Mouse (Mus musculus): ENCODE data around the gene Olfr961. TPM values are rescaled to one million over a fixed set of nuclear protein-coding genes. Genes with fewer than 3 reads are reported as not detected.

The Olfr961 gene
- polyA plus RNA-seq, 1 experiment from 2014 or later = not detected

GRCm38 (mm10) chr9:39679280-39679679, 34.4 kb downstream of the Olfr961 start:
- H3K4me1 ChIP-seq (ENCODE audit: control insufficient read depth, insufficient read depth, low read length) = no peaks in the 10 kb centered on the region
- ATAC-seq (replicated peaks; ENCODE audit: extremely low read depth, insufficient read depth, low FRiP score) = no peak
- H3K36me3 ChIP-seq (ENCODE audit: control insufficient read depth, insufficient read depth) = no peaks in the 10 kb centered on the region
- no peaks in the 10 kb centered on the region for H3K9me3 ChIP-seq (replicated peaks; ENCODE audit: control insufficient read depth, low read length)
- 54% methylated on average over 2 of the region's 2 CpGs for WGBS
- H3K27ac ChIP-seq (ENCODE audit: low read length) = no peak overlapping the region
- no peak overlapping the region for H3K9ac ChIP-seq (ENCODE audit: low read length)
- H3K4me3 ChIP-seq (ENCODE audit: low read length) = no peak overlapping the region
- H3K27me3 ChIP-seq (ENCODE audit: control insufficient read depth, insufficient read depth, low read length) = no peaks in the 10 kb centered on the region
- H3K4me2 ChIP-seq (ENCODE audit: low read depth, low read length) = no peak overlapping the region

Other genes starting within 250 kb of the Olfr961 start
- not detected in 2 replicates for gene Olfr952, start 217.9 kb upstream of the Olfr961 start, polyA plus RNA-seq (2015; fragmentation: Nextera tagmentation; extraction: Ambion mirVana)
- not detected in 2 replicates for gene Olfr954, start 188.4 kb upstream of the Olfr961 start, polyA plus RNA-seq (2015; fragmentation: Nextera tagmentation; extraction: Ambion mirVana)
- gene Olfr955, start 173.1 kb upstream of the Olfr961 start, polyA plus RNA-seq (2015; fragmentation: Nextera tagmentation; extraction: Ambion mirVana) = not detected in 2 replicates
- gene Olfr44, start 151.1 kb upstream of the Olfr961 start, polyA plus RNA-seq (2015; fragmentation: Nextera tagmentation; extraction: Ambion mirVana) = not detected in 2 replicates
- not detected in 2 replicates for gene Olfr957, start 129.3 kb upstream of the Olfr961 start, polyA plus RNA-seq (2015; fragmentation: Nextera tagmentation; extraction: Ambion mirVana)
- gene Olfr958, start 91.0 kb upstream of the Olfr961 start, polyA plus RNA-seq (2015; fragmentation: Nextera tagmentation; extraction: Ambion mirVana) = not detected in 2 replicates
- gene Olfr959, start 69.5 kb upstream of the Olfr961 start, polyA plus RNA-seq (2015; fragmentation: Nextera tagmentation; extraction: Ambion mirVana) = not detected in 2 replicates
- 8.0 and 8.4 TPM in 2 replicates for gene AW551984, start 40.7 kb upstream of the Olfr961 start, polyA plus RNA-seq (2015; fragmentation: Nextera tagmentation; extraction: Ambion mirVana)
- not detected in 2 replicates for gene Olfr148, start 34.4 kb upstream of the Olfr961 start, polyA plus RNA-seq (2015; fragmentation: Nextera tagmentation; extraction: Ambion mirVana)
- gene Olfr960, start 23.7 kb upstream of the Olfr961 start, polyA plus RNA-seq (2015; fragmentation: Nextera tagmentation; extraction: Ambion mirVana) = not detected in 2 replicates
- not detected in 2 replicates for gene Olfr963, start 22.1 kb downstream of the Olfr961 start, polyA plus RNA-seq (2015; fragmentation: Nextera tagmentation; extraction: Ambion mirVana)
- gene Olfr149, start 62.0 kb downstream of the Olfr961 start, polyA plus RNA-seq (2015; fragmentation: Nextera tagmentation; extraction: Ambion mirVana) = not detected in 2 replicates
- not detected in 2 replicates for gene Olfr965, start 66.3 kb downstream of the Olfr961 start, polyA plus RNA-seq (2015; fragmentation: Nextera tagmentation; extraction: Ambion mirVana)
- gene Olfr150, start 85.9 kb downstream of the Olfr961 start, polyA plus RNA-seq (2015; fragmentation: Nextera tagmentation; extraction: Ambion mirVana) = not detected in 2 replicates
- gene Olfr967, start 101.2 kb downstream of the Olfr961 start, polyA plus RNA-seq (2015; fragmentation: Nextera tagmentation; extraction: Ambion mirVana) = not detected in 2 replicates
- gene Olfr968, start 138.2 kb downstream of the Olfr961 start, polyA plus RNA-seq (2015; fragmentation: Nextera tagmentation; extraction: Ambion mirVana) = not detected in 2 replicates
- not detected in 2 replicates for gene Olfr969, start 145.9 kb downstream of the Olfr961 start, polyA plus RNA-seq (2015; fragmentation: Nextera tagmentation; extraction: Ambion mirVana)
- not detected in 2 replicates for gene Olfr970, start 163.8 kb downstream of the Olfr961 start, polyA plus RNA-seq (2015; fragmentation: Nextera tagmentation; extraction: Ambion mirVana)
- gene Olfr971, start 191.8 kb downstream of the Olfr961 start, polyA plus RNA-seq (2015; fragmentation: Nextera tagmentation; extraction: Ambion mirVana) = not detected in 2 replicates
- not detected in 2 replicates for gene Olfr972, start 221.3 kb downstream of the Olfr961 start, polyA plus RNA-seq (2015; fragmentation: Nextera tagmentation; extraction: Ambion mirVana)

Data from heart, embryonic 16.5 days (tissue).